Mouse (Mus musculus) limb, embryonic 12.5 days (tissue): ENCODE measurements around the gene Faah. TPM values are rescaled to one million over a fixed set of nuclear protein-coding genes. Genes with fewer than 3 reads are reported as not detected.

Experiments
- ATAC-seq: fragments of 200-750 bp; cut with Nextera tagmentation; 2 replicates; pipeline ENCODE4 v1.8.0; 2017; ENCODE audit warnings: low read depth, moderate TSS enrichment; ENCODE audit not compliant: insufficient number of reproducible peaks, insufficient read depth, low FRiP score, low TSS enrichment
- H3K27ac ChIP-seq: fragments of 300-500 bp; sonication (generic); 2 replicates; pipeline ENCODE4 v1.5.1; 2016; ENCODE audit warnings: mild to moderate bottlenecking, moderate library complexity
- H3K27me3 ChIP-seq: fragments of 300-500 bp; sonication (generic); 2 replicates; pipeline ENCODE4 v1.6.1; 2016; ENCODE audit warnings: mild to moderate bottlenecking, moderate library complexity
- H3K36me3 ChIP-seq: fragments of 300-500 bp; sonication (generic); 2 replicates; pipeline ENCODE4 v1.6.1; 2016; ENCODE audit warnings: mild to moderate bottlenecking, moderate library complexity
- H3K4me1 ChIP-seq: fragments of 300-500 bp; sonication (generic); replicated peaks from 2 replicates; pipeline ENCODE4 v1.6.1; 2016
- H3K4me2 ChIP-seq: fragments of 300-500 bp; sonication (generic); 2 replicates; pipeline ENCODE4 v1.6.1; 2016; ENCODE audit warnings: mild to moderate bottlenecking, moderate library complexity
- H3K4me3 ChIP-seq: fragments of 300-500 bp; sonication (generic); replicated peaks from 2 replicates; pipeline ENCODE4 v1.5.1; 2016; ENCODE audit warnings: mild to moderate bottlenecking
- H3K9ac ChIP-seq: fragments of 300-500 bp; sonication (generic); replicated peaks from 2 replicates; pipeline ENCODE4 v1.6.1; 2016; ENCODE audit warnings: mild to moderate bottlenecking, moderate library complexity
- H3K9me3 ChIP-seq: fragments of 300-500 bp; sonication (generic); 2 replicates; pipeline ENCODE4 v1.6.1; 2016; ENCODE audit warnings: mild to moderate bottlenecking, moderate library complexity
- WGBS: fragments of 180-500 bp; shearing (Covaris S2); methylation state at CpG from one replicate; pipeline ENCODE4 v1.1.7; 2016; 5-methylcytosine and 5-hydroxymethylcytosine counted together
- polyA plus RNA-seq: library from polyadenylated mRNA; unstranded; fragments of >200 nt; fragmentation: Nextera tagmentation; extraction: Ambion mirVana; gene quantifications from 2 replicates; pipeline ENCODE4 v1.2.1, GENCODE M21; 2016

Faah gene
- polyA plus RNA-seq, 1 experiment from 2014 or later = 0.81 TPM

DNA sequence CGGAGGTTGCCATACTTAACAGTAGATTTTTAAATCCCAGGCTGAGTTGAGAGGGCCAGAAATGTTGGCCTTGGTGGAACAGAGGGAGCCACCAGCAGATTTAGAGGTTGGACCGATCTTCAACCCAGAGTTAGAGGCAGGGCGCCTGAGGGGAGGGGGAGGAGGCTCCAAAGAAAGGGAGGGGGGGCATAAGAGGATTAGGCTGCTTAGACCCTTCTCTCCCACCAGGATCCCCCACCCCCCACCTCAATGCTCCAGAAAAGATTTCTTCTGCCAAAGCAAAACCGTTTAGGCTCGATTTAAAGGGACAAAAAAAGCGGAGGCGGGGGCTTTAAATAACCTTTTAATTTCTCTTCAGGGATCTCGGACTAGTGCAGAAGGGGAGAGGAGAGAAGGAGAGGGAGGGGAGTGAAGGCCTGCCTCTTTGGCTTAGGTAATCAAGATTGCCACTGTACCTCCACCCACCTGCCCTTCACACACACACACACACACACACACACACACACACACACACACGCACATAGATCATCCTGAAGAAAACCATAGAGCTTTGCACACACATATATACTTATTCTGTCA lies 76.4 kb downstream of the Faah start:
- Histone ChIP-seq H3K9me3 (no peaks in the 10 kb centered on the region), H3K36me3 (no peaks in the 10 kb centered on the region), H3K27ac (no peak overlapping the region), H3K9ac (no peak overlapping the region), H3K27me3 (peaks cover 100% of the 10 kb centered on the region), H3K4me1 (peaks cover 28% of the 10 kb centered on the region), H3K4me3 (no peak overlapping the region), H3K4me2 (no peak overlapping the region)
- WGBS = 7% methylated on average over 9 of the region's 9 CpGs
- ATAC-seq = no peak

DNA sequence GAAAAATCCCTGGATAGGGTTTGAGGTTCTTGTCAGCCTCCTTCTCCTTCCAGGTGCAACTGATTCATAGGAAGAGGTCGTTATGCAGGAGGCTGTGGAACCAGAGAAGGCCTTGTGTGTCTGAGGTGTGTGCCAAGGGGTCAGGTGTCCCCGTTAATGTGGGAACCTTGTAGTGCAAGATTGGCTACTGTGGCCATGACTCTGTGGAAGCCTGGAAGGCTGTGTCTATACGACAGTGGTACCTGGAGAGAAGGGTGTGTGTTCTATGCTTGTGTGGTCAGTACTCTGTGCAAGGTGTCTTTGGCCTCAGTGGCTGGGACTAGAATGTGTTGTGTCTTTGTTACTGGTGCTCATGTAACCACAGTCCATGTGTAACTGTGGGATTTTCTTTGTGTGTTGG lies 77.0 kb downstream of the Faah start:
- H3K27me3 ChIP-seq = peaks cover 100% of the 10 kb centered on the region
- peaks cover 29% of the 10 kb centered on the region for H3K4me1 ChIP-seq
- no peak for ATAC-seq
- H3K36me3 ChIP-seq = no peaks in the 10 kb centered on the region
- no peaks in the 10 kb centered on the region for H3K9me3 ChIP-seq
- 5% methylated on average over 3 of the region's 3 CpGs for WGBS
- H3K4me3 ChIP-seq = no peak overlapping the region
- no peak overlapping the region for H3K9ac ChIP-seq
- no peak overlapping the region for H3K27ac ChIP-seq
- H3K4me2 ChIP-seq = no peak overlapping the region

DNA sequence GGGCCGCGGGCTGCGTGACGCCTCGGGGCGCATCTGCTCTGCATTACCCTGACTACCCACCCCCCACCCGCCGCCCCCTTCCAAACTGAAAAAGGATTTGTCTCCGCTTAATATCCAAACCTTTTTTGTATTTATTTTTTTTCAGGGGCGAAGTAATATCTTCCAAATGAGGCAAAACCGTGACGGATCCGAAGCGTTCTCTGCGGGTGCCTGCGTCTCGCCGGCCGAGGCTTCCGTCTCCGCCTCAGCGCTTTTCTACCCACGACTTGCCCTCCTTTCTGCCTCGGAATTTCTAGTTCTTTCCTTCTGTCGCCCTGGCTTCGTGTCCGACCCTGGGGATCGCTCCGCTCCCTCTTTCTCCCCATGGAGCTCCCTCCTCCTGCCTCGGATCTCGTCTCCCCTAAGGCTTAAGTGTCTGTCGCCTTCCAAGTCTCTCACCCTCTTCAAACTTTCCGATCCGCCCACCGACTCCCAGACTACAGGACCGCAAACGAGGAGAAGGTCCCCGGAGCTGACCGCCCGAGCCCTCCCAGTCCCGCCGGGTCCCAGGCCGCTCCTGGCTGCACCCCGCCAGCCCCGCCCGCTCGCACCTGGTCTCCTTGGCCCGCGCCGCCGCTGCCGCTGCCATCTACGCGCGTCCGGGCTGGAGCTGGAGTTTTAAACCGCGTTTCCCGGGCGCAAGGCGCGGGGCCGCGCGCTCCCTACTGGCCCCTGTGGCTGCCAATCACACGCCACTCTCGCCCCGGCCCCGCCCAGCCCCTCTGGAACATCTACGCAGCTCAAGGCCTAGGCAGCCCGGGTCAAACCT lies 78.2 kb downstream of the Faah start, which contains the start of gene Dmbx1:
Gene Dmbx1, minus strand, starts transcription at position 632 of the 808 bp plus-strand sequence.
- ATAC-seq = no peak
- peak within 1 kb of the TSS; percentile 45; the same call in 1 of the 2 replicates for H3K9ac ChIP-seq
- no peaks in the 10 kb centered on the region for H3K9me3 ChIP-seq
- peaks cover 100% of the 10 kb centered on the region for H3K27me3 ChIP-seq
- H3K4me2 ChIP-seq = peak within 1 kb of the TSS; percentile 76
- peaks cover 33% of the 10 kb centered on the region for H3K4me1 ChIP-seq
- H3K4me3 ChIP-seq = peak within 1 kb of the TSS; percentile 44
- H3K36me3 ChIP-seq = no peaks in the 10 kb centered on the region
- H3K27ac ChIP-seq = no peak within 1 kb of the TSS
- under 1% methylated on average over 71 of the region's 71 CpGs for WGBS

DNA sequence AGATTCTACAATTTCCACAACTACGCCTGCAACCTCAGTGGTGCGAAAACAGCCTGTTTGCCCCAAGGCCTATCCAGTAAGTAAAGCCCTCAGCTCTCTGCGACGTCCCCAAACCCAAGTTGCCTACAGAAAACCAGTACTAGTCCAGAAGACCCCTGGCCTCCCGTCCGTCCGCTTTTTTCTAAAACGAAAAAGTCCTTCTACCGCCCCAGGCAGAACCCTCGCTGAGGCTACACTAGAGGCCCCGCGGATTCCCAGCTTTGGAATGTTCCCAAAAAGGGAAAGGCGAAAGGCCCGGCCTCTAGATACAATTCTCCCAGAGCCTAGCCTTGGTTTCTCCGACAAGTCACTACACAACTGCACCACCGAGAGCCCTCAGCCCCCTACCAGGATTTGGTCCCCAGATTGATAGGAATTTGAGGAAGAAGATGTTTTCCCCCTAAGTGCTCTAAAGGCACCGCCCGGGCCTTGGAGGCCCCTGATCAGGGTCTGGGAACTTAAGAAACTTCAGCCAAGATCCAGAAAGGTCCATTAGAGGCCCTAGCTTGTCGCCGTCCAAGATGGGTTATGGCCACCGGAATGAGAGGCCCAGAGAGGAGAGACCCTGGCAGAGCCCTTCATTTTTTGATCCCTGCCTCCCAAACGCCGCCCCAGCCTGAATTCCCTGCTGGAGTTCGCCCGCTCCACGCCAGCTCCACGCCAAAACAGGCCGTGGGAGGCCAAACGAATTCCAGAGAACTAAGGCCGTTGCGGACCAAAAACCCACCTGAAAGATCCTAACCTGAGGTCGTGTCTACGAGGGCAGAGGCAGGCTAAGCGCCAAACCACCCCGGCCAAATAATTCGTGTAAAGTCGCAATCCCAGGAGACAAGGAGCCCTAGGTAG lies 79.2 kb downstream of the Faah start:
- Histone ChIP-seq H3K9me3 (no peaks in the 10 kb centered on the region), H3K4me1 (peaks cover 27% of the 10 kb centered on the region), H3K4me2 (peak overlapping the region; percentile 76), H3K9ac (no peak overlapping the region), H3K27ac (no peak overlapping the region), H3K4me3 (peak overlapping the region; percentile 44), H3K36me3 (no peaks in the 10 kb centered on the region), H3K27me3 (peaks cover 100% of the 10 kb centered on the region)
- WGBS = under 1% methylated on average over 37 of the region's 37 CpGs
- no peak for ATAC-seq

DNA sequence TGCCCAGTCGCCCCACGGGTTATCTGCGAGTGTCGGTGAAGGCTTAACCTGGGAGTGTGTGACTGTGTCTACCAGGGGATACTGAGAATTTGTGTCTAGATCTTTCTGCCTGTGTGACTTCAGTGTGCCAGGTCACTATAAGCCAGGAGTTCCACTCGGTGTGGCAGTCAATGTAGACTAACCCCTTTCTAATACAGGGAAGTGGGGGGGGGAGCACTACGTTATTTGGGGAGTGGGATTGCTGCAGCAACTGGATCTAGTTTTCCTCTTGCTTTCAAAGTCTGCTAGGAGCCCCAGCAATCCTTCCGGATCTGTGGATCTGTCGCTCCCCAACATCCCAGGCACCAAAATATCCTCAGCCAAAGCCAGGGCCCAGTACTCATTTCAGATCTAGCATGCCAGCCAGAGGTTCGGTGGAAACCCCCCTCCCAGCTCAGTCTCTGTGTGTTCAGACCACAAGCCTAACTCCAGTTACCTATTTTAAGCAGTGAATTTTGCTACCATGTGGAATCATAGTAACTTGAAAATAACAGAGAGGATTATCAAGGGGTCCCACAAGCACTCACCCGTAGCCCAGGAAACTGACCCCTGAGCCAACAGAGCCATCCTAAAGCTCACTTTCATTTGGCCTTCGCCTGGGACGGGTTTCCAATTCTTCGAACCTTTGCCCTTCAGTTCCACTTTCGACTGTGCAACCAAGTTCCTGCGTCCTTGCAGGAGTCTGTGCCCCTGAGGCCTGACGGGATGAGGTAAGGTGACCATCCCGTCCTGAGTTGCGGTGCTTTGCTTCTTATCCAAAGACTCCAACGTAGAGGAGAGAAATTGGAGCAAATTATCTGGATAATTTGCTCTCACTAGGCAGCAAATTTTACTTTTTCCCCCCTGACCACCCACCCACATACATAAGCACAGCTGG lies 80.4 kb downstream of the Faah start:
- 4% methylated on average over 19 of the region's 19 CpGs for WGBS
- Histone ChIP-seq H3K4me1 (peaks cover 27% of the 10 kb centered on the region), H3K27ac (no peak overlapping the region), H3K4me3 (0 out of 2 replicates have a peak overlapping the region, but pooled peaks have one; percentile 7), H3K27me3 (peaks cover 100% of the 10 kb centered on the region), H3K36me3 (no peaks in the 10 kb centered on the region), H3K9ac (no peak overlapping the region), H3K9me3 (no peaks in the 10 kb centered on the region), H3K4me2 (peak overlapping the region; percentile 33; the same call in 1 of the 2 replicates)
- no peak for ATAC-seq

DNA sequence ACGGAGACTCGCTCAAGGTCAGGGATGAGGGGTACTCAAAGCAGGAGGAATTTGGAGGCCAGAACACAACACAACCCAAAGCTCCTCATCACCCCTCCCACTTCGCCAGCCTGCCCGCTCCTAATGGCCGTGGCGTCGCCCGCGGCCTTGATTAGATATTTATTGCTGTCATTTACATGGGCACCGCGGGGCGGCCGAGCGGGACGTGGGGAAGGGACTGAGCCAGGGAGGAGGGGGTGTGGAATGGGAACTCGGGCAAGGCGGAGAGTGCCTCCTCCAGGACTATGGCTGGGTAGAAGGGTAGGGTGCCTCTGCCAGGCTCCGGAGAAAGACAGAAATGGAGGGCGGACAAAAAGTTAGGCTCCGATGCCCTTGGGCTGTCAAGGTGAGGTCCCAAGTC lies 81.1 kb downstream of the Faah start:
- ATAC-seq = no peak
- H3K4me1 ChIP-seq = peaks cover 27% of the 10 kb centered on the region
- no peak overlapping the region for H3K27ac ChIP-seq
- H3K27me3 ChIP-seq = peaks cover 100% of the 10 kb centered on the region
- H3K4me2 ChIP-seq = peak overlapping the region; percentile 33
- H3K36me3 ChIP-seq = no peaks in the 10 kb centered on the region
- peak overlapping the region; percentile 7; the same call in 1 of the 2 replicates for H3K4me3 ChIP-seq
- H3K9ac ChIP-seq = no peak overlapping the region
- WGBS = under 1% methylated on average over 20 of the region's 20 CpGs
- no peaks in the 10 kb centered on the region for H3K9me3 ChIP-seq

DNA sequence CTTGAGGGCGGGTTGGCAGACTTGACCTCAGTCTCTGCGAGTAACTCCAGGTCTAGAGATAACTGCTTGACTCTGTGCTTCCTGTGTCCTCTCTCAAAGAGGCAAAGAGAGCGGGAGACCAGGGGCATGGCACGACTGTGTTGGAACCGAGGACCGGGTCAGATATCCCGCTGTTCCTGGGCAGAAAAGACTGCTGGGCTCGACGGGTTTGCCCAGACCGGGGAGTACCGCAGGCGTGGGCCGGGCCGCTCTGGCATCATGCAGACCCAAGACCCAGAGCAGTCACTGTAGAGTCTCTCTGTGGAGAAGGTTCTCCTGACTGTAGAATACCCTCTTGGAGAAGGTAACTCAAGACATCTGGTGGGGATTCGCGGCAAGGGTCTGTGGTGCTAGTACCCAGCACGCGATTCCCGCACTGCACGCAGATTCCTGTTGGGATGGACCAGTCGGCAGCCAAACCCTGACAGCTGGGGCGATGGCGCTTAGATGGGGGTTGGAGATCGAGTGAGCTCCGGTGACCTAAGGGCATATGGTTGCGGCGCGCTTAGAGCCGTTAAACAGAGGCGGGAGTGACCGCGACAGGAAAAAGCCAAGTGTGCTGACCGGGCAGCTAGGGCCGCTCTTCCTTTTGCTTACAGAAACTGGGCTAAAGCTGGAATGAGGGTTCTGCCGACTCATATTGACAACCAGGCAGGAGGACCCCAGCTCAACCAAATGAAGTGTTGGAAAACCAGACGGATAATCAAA lies 81.7 kb downstream of the Faah start:
- no peaks in the 10 kb centered on the region for H3K9me3 ChIP-seq
- WGBS = under 1% methylated on average over 36 of the region's 36 CpGs
- H3K4me3 ChIP-seq = peak overlapping the region; percentile 11; the same call in 1 of the 2 replicates
- H3K9ac ChIP-seq = no peak overlapping the region
- no peaks in the 10 kb centered on the region for H3K36me3 ChIP-seq
- no peak for ATAC-seq
- H3K27ac ChIP-seq = no peak overlapping the region
- H3K27me3 ChIP-seq = peaks cover 100% of the 10 kb centered on the region
- peaks cover 27% of the 10 kb centered on the region for H3K4me1 ChIP-seq
- peak overlapping the region; percentile 33 for H3K4me2 ChIP-seq

DNA sequence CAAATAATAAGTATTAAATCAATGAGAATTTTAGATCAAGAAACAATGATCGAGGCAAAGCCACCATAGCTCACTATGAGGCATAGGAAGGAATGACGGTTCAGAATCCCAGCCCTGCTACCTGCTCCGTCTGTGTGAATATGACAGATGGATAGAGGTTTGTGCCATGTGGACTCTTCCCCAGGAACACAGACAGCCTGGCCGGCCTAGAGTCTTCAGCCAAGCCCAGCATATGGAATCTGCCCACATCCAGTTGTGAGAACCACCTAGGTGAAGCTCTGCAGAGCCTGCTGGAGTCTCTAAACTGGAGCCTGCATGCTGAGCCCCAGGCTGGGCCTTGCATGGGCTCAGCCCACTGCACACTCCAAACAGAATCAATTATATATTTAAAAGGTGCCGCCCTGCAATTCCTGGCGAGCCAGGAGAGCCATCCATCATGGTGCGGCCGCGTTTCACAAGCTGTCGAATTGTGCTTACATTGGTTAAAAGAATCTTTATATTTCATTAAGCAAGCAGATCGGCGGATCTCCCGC lies 86.1 kb downstream of the Faah start:
- H3K4me1 ChIP-seq = peaks cover 8% of the 10 kb centered on the region
- 40% methylated on average over 13 of the region's 13 CpGs for WGBS
- H3K4me2 ChIP-seq = no peak overlapping the region
- no peak overlapping the region for H3K4me3 ChIP-seq
- H3K27me3 ChIP-seq = peaks cover 97% of the 10 kb centered on the region
- no peak overlapping the region for H3K27ac ChIP-seq
- H3K36me3 ChIP-seq = no peaks in the 10 kb centered on the region
- H3K9me3 ChIP-seq = no peaks in the 10 kb centered on the region
- no peak for ATAC-seq
- no peak overlapping the region for H3K9ac ChIP-seq

DNA sequence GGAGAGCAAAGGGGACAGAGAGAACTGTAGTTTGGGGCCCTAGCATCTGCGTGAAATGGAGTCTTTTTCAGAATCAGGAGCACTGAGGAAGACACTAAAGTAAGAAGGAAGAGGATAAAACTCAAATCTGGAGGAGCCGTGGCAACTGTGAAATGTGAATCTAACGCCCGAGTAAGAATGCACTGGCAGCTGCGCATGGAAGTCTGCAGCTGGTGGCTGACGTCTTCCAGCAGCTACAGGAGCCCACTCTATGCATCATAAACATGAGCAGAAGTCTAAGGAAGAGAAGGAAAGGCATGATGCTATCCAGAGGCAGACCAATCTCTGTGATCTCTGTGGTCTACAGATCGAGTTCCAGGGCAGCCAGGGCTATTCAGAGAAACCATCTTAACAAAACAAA lies 90.1 kb downstream of the Faah start:
- H3K27ac ChIP-seq = no peak overlapping the region
- H3K36me3 ChIP-seq = no peaks in the 10 kb centered on the region
- 40% methylated on average over 7 of the region's 7 CpGs for WGBS
- no peak overlapping the region for H3K4me2 ChIP-seq
- H3K9me3 ChIP-seq = no peaks in the 10 kb centered on the region; the same call in 1 of the 2 replicates
- ATAC-seq = no peak
- H3K4me3 ChIP-seq = no peak overlapping the region
- H3K27me3 ChIP-seq = peaks cover 93% of the 10 kb centered on the region
- no peak overlapping the region for H3K9ac ChIP-seq
- no peaks in the 10 kb centered on the region for H3K4me1 ChIP-seq
